Mouse (Mus musculus) hindbrain, embryonic 13.5 days (tissue): ENCODE results near the gene Frg2f1. TPM values are rescaled to one million over a fixed set of nuclear protein-coding genes. Genes with fewer than 3 reads are reported as not detected.
A peak's percentile ranks its signal among the peaks of the same experiment; 100 is the strongest.

Experiments
- ATAC-seq: fragments of 200-750 bp; cut with Nextera tagmentation; 2 replicates; pipeline ENCODE4 v1.8.0; 2017; ENCODE audit warnings: moderate TSS enrichment; ENCODE audit not compliant: low FRiP score
- H3K27ac ChIP-seq: fragments of 300-500 bp; sonication (generic); 2 replicates; pipeline ENCODE4 v1.5.1; 2015; ENCODE audit warnings: inconsistent platforms, mild to moderate bottlenecking, moderate library complexity
- H3K27me3 ChIP-seq: fragments of 300-500 bp; sonication (generic); 2 replicates; pipeline ENCODE4 v1.6.1; 2015; ENCODE audit warnings: mild to moderate bottlenecking, inconsistent platforms
- H3K36me3 ChIP-seq: fragments of 300-500 bp; sonication (generic); 2 replicates; pipeline ENCODE4 v1.6.1; 2015; ENCODE audit warnings: mild to moderate bottlenecking, inconsistent platforms
- H3K4me1 ChIP-seq: fragments of 300-500 bp; sonication (generic); replicated peaks from 2 replicates; pipeline ENCODE4 v1.6.1; 2015; ENCODE audit warnings: inconsistent platforms
- H3K4me2 ChIP-seq: fragments of 300-500 bp; sonication (generic); 2 replicates; pipeline ENCODE4 v1.6.1; 2015; ENCODE audit warnings: inconsistent platforms, mild to moderate bottlenecking, moderate library complexity
- H3K4me3 ChIP-seq: fragments of 300-500 bp; sonication (generic); 2 replicates; pipeline ENCODE4 v1.5.1; 2015; ENCODE audit warnings: mild to moderate bottlenecking, inconsistent platforms
- H3K9ac ChIP-seq: fragments of 300-500 bp; sonication (generic); 2 replicates; pipeline ENCODE4 v1.6.1; 2015; ENCODE audit warnings: mild to moderate bottlenecking, inconsistent platforms
- H3K9me3 ChIP-seq: fragments of 300-500 bp; sonication (generic); 2 replicates; pipeline ENCODE4 v1.6.1; 2016; ENCODE audit warnings: inconsistent platforms
- WGBS: fragments of 180-500 bp; shearing (Covaris S2); methylation state at CpG from one replicate; pipeline ENCODE4 v1.1.7; 2015; 5-methylcytosine and 5-hydroxymethylcytosine counted together
- polyA plus RNA-seq: library from polyadenylated mRNA; unstranded; fragments of >200 nt; fragmentation: Nextera tagmentation; extraction: Ambion mirVana; gene quantifications from 2 replicates; pipeline ENCODE4 v1.2.1, GENCODE M21; 2015

The Frg2f1 gene
- 5.5 and 8.0 TPM in 2 replicates for polyA plus RNA-seq

GRCm38 (mm10) chr4:119539031-119539824 is at the start of gene Frg2f1:
Gene Frg2f1 (minus strand): TSS chr4:119539529.
- Histone ChIP-seq H3K4me1 (peaks cover 26% of the 10 kb centered on the region), H3K9me3 (no peaks in the 10 kb centered on the region), H3K27me3 (no peaks in the 10 kb centered on the region), H3K4me2 (peak within 1 kb of the TSS; percentile 71), H3K9ac (peak within 1 kb of the TSS; percentile 96), H3K4me3 (peak within 1 kb of the TSS; percentile 96), H3K36me3 (no peaks in the 10 kb centered on the region), H3K27ac (peak within 1 kb of the TSS; percentile 98)
- WGBS, result under 1% methylated on average over 70 of the region's 85 CpGs
- peak; percentile 92 for ATAC-seq

GRCm38 (mm10) chr4:119588037-119588436 is 48.7 kb upstream of the Frg2f1 start:
- WGBS, result 94% methylated on average over 2 of the region's 2 CpGs
- Histone ChIP-seq H3K9me3 (no peaks in the 10 kb centered on the region), H3K36me3 (peaks cover 17% of the 10 kb centered on the region), H3K27me3 (no peaks in the 10 kb centered on the region), H3K4me3 (no peak overlapping the region), H3K4me1 (no peaks in the 10 kb centered on the region), H3K9ac (no peak overlapping the region), H3K27ac (no peak overlapping the region), H3K4me2 (no peak overlapping the region)
- no peak for ATAC-seq

DNA sequence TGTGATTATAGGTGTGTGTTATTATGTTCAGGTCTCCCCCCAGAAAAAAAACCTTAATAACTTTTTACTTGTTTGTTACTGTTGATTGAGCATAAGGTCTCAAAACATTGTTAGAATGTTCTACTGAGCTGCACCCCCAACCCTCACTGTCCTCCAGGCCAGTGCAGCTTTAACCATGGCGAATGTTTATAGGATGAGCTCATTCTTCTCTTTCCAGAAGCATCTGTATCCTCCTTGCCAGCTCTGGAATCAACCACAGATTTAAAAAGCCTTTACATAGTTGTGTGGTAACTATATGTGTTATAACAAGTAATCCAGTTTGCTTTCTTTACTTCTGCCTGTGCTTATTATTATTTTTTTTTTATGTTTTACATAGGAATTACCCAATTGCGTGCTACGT is 36.1 kb upstream of the Frg2f1 start:
- Histone ChIP-seq H3K4me3 (no peak overlapping the region), H3K27ac (no peak overlapping the region), H3K9ac (no peak overlapping the region), H3K4me1 (no peaks in the 10 kb centered on the region), H3K27me3 (no peaks in the 10 kb centered on the region), H3K9me3 (no peaks in the 10 kb centered on the region), H3K4me2 (no peak overlapping the region), H3K36me3 (peaks cover 6% of the 10 kb centered on the region)
- no peak for ATAC-seq
- WGBS, result 95% methylated on average over 3 of the region's 3 CpGs

DNA sequence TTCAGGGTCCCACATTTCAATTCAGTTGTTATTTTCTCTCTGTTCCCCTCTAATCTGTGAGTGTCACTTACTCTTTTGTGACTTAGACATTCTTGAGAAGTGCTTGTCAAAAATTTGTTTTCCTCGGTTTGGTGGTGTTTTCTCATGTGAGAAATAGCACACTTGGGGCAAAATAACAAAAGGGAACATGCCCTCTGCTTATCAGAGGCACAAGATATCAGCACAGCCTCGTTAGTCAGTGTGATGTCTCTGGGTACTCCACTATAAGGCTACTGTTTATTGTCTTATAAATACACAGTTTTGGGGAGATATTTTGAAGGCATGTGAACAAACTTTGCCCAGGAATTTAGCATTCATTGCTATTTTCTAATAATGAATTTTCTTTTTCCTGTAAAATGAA is 35.2 kb upstream of the Frg2f1 start:
- H3K4me1 ChIP-seq, result no peaks in the 10 kb centered on the region
- H3K4me2 ChIP-seq, result no peak overlapping the region
- no peak overlapping the region for H3K4me3 ChIP-seq
- no peak overlapping the region for H3K9ac ChIP-seq
- no peak for ATAC-seq
- no peaks in the 10 kb centered on the region for H3K27me3 ChIP-seq
- no peak overlapping the region for H3K27ac ChIP-seq
- 75% methylated on average over 2 of the region's 2 CpGs for WGBS
- H3K36me3 ChIP-seq, result peaks cover 6% of the 10 kb centered on the region
- H3K9me3 ChIP-seq, result no peaks in the 10 kb centered on the region

GRCm38 (mm10) chr4:119572682-119573081 is 33.4 kb upstream of the Frg2f1 start:
- 92% methylated on average over 3 of the region's 3 CpGs for WGBS
- Histone ChIP-seq H3K36me3 (peaks cover 6% of the 10 kb centered on the region), H3K4me3 (no peak overlapping the region), H3K27ac (no peak overlapping the region; the same call in 1 of the 2 replicates), H3K9ac (no peak overlapping the region), H3K9me3 (no peaks in the 10 kb centered on the region), H3K4me2 (no peak overlapping the region), H3K4me1 (no peaks in the 10 kb centered on the region), H3K27me3 (no peaks in the 10 kb centered on the region)
- ATAC-seq, result no peak

GRCm38 (mm10) chr4:119566322-119566835 is 27.1 kb upstream of the Frg2f1 start:
- no peak for ATAC-seq
- Histone ChIP-seq H3K36me3 (no peaks in the 10 kb centered on the region), H3K4me1 (no peaks in the 10 kb centered on the region), H3K9me3 (no peaks in the 10 kb centered on the region), H3K4me3 (no peak overlapping the region), H3K9ac (no peak overlapping the region), H3K4me2 (no peak overlapping the region), H3K27ac (no peak overlapping the region), H3K27me3 (no peaks in the 10 kb centered on the region)
- 83% methylated on average over 4 of the region's 4 CpGs for WGBS

DNA sequence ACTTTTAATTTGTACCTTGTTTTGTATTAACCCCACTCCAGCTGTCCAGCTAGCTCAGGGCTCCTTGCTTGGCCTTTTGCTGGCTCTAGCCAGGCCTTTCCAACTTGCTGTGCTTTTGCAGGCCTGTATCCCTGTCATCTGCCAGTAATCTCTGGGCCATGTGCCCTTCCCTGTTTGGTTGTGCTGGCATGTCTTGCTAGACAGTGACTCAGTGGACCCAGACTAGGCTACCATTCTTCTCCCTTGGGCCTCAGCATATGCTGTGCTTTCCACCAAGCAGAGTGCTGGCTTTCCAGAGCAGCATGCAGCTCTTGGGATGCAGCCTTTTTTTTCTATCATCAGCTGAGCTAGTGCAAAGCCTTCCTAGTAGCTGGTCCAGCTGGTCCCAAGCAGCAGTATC is 23.8 kb upstream of the Frg2f1 start:
- ATAC-seq, result no peak
- Histone ChIP-seq H3K4me1 (no peaks in the 10 kb centered on the region), H3K9ac (no peak overlapping the region), H3K4me3 (no peak overlapping the region), H3K4me2 (no peak overlapping the region), H3K27ac (no peak overlapping the region), H3K36me3 (no peaks in the 10 kb centered on the region), H3K9me3 (no peaks in the 10 kb centered on the region), H3K27me3 (no peaks in the 10 kb centered on the region)

DNA sequence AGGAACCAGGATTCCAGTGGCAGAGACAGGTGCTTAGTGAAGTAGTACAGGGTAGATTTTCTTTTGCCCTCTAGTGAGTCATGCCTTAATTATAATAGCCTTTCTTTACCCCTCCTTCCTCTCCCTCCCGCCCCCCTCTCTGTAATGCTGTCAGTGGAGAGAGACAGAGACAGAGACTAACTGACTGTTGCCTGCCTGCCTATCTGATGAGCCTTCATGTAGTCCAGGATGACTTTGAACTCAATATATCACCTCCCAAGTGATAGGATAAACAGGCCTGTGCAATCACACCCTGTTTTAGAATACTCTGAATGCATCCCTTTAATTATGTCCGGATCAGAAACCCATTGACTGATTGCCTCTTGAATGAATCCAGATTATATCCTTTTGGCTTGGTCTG is 16.1 kb upstream of the Frg2f1 start:
- H3K4me3 ChIP-seq, result no peak overlapping the region
- ATAC-seq, result no peak
- no peaks in the 10 kb centered on the region for H3K9me3 ChIP-seq
- peaks cover 4% of the 10 kb centered on the region; the same call in 1 of the 2 replicates for H3K4me1 ChIP-seq
- H3K4me2 ChIP-seq, result no peak overlapping the region
- 82% methylated on average over 2 of the region's 2 CpGs for WGBS
- H3K27me3 ChIP-seq, result no peaks in the 10 kb centered on the region
- no peak overlapping the region for H3K9ac ChIP-seq
- H3K36me3 ChIP-seq, result no peaks in the 10 kb centered on the region
- H3K27ac ChIP-seq, result no peak overlapping the region

GRCm38 (mm10) chr4:119550864-119551263 is 11.5 kb upstream of the Frg2f1 start:
- no peak overlapping the region for H3K4me2 ChIP-seq
- no peaks in the 10 kb centered on the region for H3K36me3 ChIP-seq
- ATAC-seq, result no peak
- no peaks in the 10 kb centered on the region for H3K27me3 ChIP-seq
- H3K27ac ChIP-seq, result no peak overlapping the region
- peaks cover 4% of the 10 kb centered on the region; the same call in 1 of the 2 replicates for H3K4me1 ChIP-seq
- WGBS, result 98% methylated on average over 1 of the region's 1 CpGs
- H3K9ac ChIP-seq, result no peak overlapping the region
- no peak overlapping the region for H3K4me3 ChIP-seq
- no peaks in the 10 kb centered on the region for H3K9me3 ChIP-seq

DNA sequence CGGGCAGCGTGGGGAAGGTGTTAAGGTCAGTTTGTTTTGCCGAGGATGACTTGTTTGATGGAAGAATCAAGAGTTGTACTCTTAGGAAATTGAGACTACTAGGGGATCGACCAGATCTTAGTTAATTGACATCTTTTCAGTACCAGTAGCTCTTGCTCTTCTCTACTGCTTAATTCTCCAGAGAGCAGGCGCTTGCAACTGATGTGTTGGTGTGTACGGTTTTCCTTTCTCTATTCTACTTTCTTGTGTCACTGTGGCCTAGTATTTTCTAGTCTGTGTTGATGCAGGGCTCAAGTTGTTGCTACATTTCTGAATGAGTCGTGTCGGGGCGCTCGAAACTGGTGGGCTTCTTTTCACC is 1.2 kb upstream of the Frg2f1 start:
- no peak for ATAC-seq
- H3K36me3 ChIP-seq, result no peaks in the 10 kb centered on the region
- no peaks in the 10 kb centered on the region for H3K9me3 ChIP-seq
- WGBS, result 4% methylated on average over 10 of the region's 10 CpGs
- H3K27me3 ChIP-seq, result no peaks in the 10 kb centered on the region
- peaks cover 26% of the 10 kb centered on the region for H3K4me1 ChIP-seq
- H3K27ac ChIP-seq, result peak overlapping the region; percentile 98
- H3K4me2 ChIP-seq, result peak overlapping the region; percentile 71
- H3K9ac ChIP-seq, result peak overlapping the region; percentile 96
- H3K4me3 ChIP-seq, result peak overlapping the region; percentile 96

- Histone ChIP-seq H3K36me3 (no peaks in the 10 kb centered on the region), H3K27ac (peak overlapping the region; percentile 98), H3K4me3 (peak overlapping the region; percentile 96), H3K9ac (peak overlapping the region; percentile 96), H3K9me3 (no peaks in the 10 kb centered on the region), H3K4me1 (peaks cover 26% of the 10 kb centered on the region), H3K27me3 (no peaks in the 10 kb centered on the region), H3K4me2 (peak overlapping the region; percentile 71)
- 0% methylated on average over 42 of the region's 76 CpGs for WGBS
- peak; percentile 83 for ATAC-seq
Observed at GRCm38 (mm10) chr4:119539836-119540532, 655 bp upstream of the Frg2f1 start.

DNA sequence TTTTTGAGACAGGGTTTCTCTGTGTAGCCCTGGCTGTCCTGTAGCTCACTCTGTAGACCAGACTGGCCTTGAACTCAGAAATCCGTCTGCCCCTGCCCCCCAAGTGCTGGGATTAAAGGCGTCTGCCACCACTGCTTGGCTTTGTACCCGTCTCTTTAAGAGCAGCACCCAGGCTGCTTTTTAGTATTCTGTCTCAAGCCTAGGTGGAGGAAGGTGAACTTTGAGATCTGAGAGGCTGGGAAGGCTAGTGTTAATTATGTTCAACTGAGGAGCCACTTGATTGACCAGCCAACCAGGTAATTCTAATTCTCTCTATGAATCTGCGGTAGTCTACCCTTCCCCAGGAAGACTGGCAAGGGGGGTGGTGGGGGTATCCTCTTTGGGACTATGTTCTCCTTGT is 1.9 kb downstream of the Frg2f1 start:
- Histone ChIP-seq H3K9me3 (no peaks in the 10 kb centered on the region), H3K27ac (no peak overlapping the region), H3K9ac (no peak overlapping the region), H3K4me1 (peaks cover 26% of the 10 kb centered on the region), H3K27me3 (no peaks in the 10 kb centered on the region), H3K36me3 (no peaks in the 10 kb centered on the region), H3K4me2 (no peak overlapping the region), H3K4me3 (no peak overlapping the region)
- WGBS, result 88% methylated on average over 4 of the region's 4 CpGs
- no peak for ATAC-seq
